In the genomic region with DNA sequence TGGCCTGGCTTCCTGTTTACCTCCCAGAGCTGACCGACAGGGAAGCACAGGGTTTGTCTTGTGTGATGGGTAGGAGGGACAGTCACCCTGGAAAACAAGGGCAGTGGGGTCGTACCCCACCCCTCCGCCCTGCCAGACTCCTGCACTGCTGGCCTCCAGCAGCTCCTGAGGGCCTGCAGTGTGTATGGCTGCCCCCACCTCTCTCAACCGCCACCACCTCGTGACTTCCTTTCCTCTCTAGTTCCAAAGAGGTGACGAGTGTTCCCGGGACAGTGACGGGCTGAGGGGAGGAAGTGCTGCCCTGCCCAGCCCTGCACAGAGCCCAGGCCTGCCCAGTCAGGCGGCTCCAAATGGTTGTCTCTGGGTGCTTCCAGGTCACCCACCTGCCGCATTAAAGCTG, we compare ENCODE assay signal across 9 mouse cellular contexts. TPM values are rescaled to one million over a fixed set of nuclear protein-coding genes. Genes with fewer than 3 reads are reported as not detected.
A peak's percentile ranks its signal among the peaks of the same experiment; 100 is the strongest.
DNase-seq lines count a peak whose midpoint lies in the region; ATAC-seq and TF ChIP-seq lines count a peak whose summit lies in the region.
"Had no signal": no experiment of that assay in that cellular context is flagged by ENCODE, and none has a peak within 500 bp of the region (broad histone marks: within the 10 kb centered on the region; RNA-seq: fewer than 3 reads in every experiment).

No protein-coding gene starts in this region.

- no peak overlapping the region for H3K4me2 ChIP-seq in limb, embryonic 14.5 days (replicated peaks; ENCODE audit: low read depth, low read length, severe bottlenecking)
- H3K4me2 ChIP-seq in neural tube, embryonic 13.5 days, result no peak overlapping the region
- H3K4me2 ChIP-seq: embryonic facial prominence, embryonic 12.5 days had no signal

- no peak overlapping the region for H3K4me3 ChIP-seq in limb, embryonic 14.5 days (replicated peaks; ENCODE audit: low read length)
- H3K4me3 ChIP-seq in neural tube, embryonic 13.5 days, result no peak overlapping the region
- H3K4me3 ChIP-seq: embryonic facial prominence, embryonic 12.5 days had no signal

- intact Hi-C loops in heart, postnatal 36 days (cut with DNase I), result no loop called here

- DNase-seq in adrenal gland, postnatal 14 days, result peak; percentile 66
- DNase-seq in heart, postnatal 36 days, result peak; percentile 62 to 72
- DNase-seq in limb, embryonic 14.5 days (ENCODE audit: low spot score), result no peak
- no peak for DNase-seq in retina, postnatal 1 day
- DNase-seq in layer of hippocampus, adult 8-10 months (ENCODE audit: low spot score in 2 of 2), result no peak
- no peak for DNase-seq in cerebellum, adult 11 months

- TF ChIP-seq POLR2A in limb, embryonic 14.5 days (IDR thresholded peaks at IDR 0.05; ENCODE audit: borderline replicate concordance, extremely low read depth, insufficient read depth, insufficient read length), result no peak

- H3K9me3 ChIP-seq in limb, embryonic 14.5 days (ENCODE audit: control insufficient read depth, low read length), result no peaks in the 10 kb centered on the region
- H3K9me3 ChIP-seq in neural tube, embryonic 13.5 days, result no peaks in the 10 kb centered on the region
- H3K9me3 ChIP-seq: embryonic facial prominence, embryonic 12.5 days had no signal

- 45% methylated on average over 10 of the region's 10 CpGs for WGBS in limb, embryonic 14.5 days
- WGBS in neural tube, embryonic 13.5 days, result 69% methylated on average over 10 of the region's 10 CpGs

- H3K27ac ChIP-seq in limb, embryonic 14.5 days (replicated peaks; ENCODE audit: low read depth, low read length), result 0 out of 2 replicates have a peak overlapping the region, but pooled peaks have one; percentile 38
- 0 out of 2 replicates have a peak overlapping the region, but pooled peaks have one; percentile 56 for H3K27ac ChIP-seq in neural tube, embryonic 13.5 days (replicated peaks)
- H3K27ac ChIP-seq: embryonic facial prominence, embryonic 12.5 days had no signal

- peaks cover 14% of the 10 kb centered on the region for H3K4me1 ChIP-seq in limb, embryonic 14.5 days (ENCODE audit: control insufficient read depth, insufficient read depth, low read length)
- H3K4me1 ChIP-seq in neural tube, embryonic 13.5 days (replicated peaks), result peaks cover 62% of the 10 kb centered on the region

- H3K27me3 ChIP-seq in limb, embryonic 14.5 days (ENCODE audit: control insufficient read depth, insufficient read depth, low read length), result no peaks in the 10 kb centered on the region
- no peaks in the 10 kb centered on the region for H3K27me3 ChIP-seq in neural tube, embryonic 13.5 days
- H3K27me3 ChIP-seq: embryonic facial prominence, embryonic 12.5 days had no signal

- H3K36me3 ChIP-seq in limb, embryonic 14.5 days (ENCODE audit: control insufficient read depth, insufficient read depth, low read length), result 0 out of 2 replicates have a peak, but pooled peaks cover 3% of the 10 kb centered on the region
- H3K36me3 ChIP-seq in neural tube, embryonic 13.5 days, result 0 out of 2 replicates have a peak, but pooled peaks cover 2% of the 10 kb centered on the region

- no peak overlapping the region for H3K9ac ChIP-seq in limb, embryonic 14.5 days (ENCODE audit: low read depth, low read length, severe bottlenecking)
- H3K9ac ChIP-seq in neural tube, embryonic 13.5 days, result no peak overlapping the region
- H3K9ac ChIP-seq: embryonic facial prominence, embryonic 12.5 days had no signal

- ATAC-seq in CD4-positive, CD25-positive, alpha-beta regulatory T cell, adult 4 months, result peak; percentile 65
- no peak for ATAC-seq in limb, embryonic 14.5 days (ENCODE audit: low FRiP score, low read depth)
- ATAC-seq in neural tube, embryonic 13.5 days (ENCODE audit: low read depth), result no peak

RNA-seq across cellular contexts. Expression of gene Pip5k1c, which starts 5.1 kb away (rescaled TPM):
- 10 to 100 TPM; 14.6 to 15.1 TPM for polyA plus RNA-seq in CD4-positive, CD25-positive, alpha-beta regulatory T cell, adult 4 months (2017; shearing (Covaris generic))
- 38.7 and 46.9 TPM in 2 replicates for total RNA-seq in adrenal gland, postnatal 14 days (2021)
- total RNA-seq in heart, postnatal 36 days (2021), result 10 to 100 TPM; 31.5 to 33.3 TPM
- polyA plus RNA-seq in limb, embryonic 14.5 days (2012; rRNA removed), result 70.4 and 93.4 TPM in 2 replicates
- polyA plus RNA-seq in limb, embryonic 14.5 days (2014; fragmentation: Nextera tagmentation; extraction: Ambion mirVana), result 53.0 and 60.4 TPM in 2 replicates
- 99.3 and 102 TPM in 2 replicates for polyA plus RNA-seq in neural tube, embryonic 13.5 days (2015; fragmentation: Nextera tagmentation; extraction: Ambion mirVana)
- 100 to 1,000 TPM; 267 to 303 (median 296) TPM for total RNA-seq in layer of hippocampus, adult 8-10 months (2022)

RNA-seq across cellular contexts. Expression of gene Tjp3, which starts 6.5 kb away (rescaled TPM):
- polyA plus RNA-seq in CD4-positive, CD25-positive, alpha-beta regulatory T cell, adult 4 months (2017; shearing (Covaris generic)), result 1 to 10 TPM; 2.4 to 2.6 TPM
- 0.90 and 1.6 TPM in 2 replicates for total RNA-seq in adrenal gland, postnatal 14 days (2021)
- total RNA-seq in heart, postnatal 36 days (2021), result under 1 TPM in 1 of 2 experiments, not detected in 1; 0.19 TPM
- 2.8 and 3.5 TPM in 2 replicates for polyA plus RNA-seq in limb, embryonic 14.5 days (2012; rRNA removed)
- 5.2 and 6.4 TPM in 2 replicates for polyA plus RNA-seq in limb, embryonic 14.5 days (2014; fragmentation: Nextera tagmentation; extraction: Ambion mirVana)
- 2.3 and 3.3 TPM in 2 replicates for polyA plus RNA-seq in neural tube, embryonic 13.5 days (2015; fragmentation: Nextera tagmentation; extraction: Ambion mirVana)
- total RNA-seq in layer of hippocampus, adult 8-10 months (2022), result 1 to 10 TPM in 2 of 4 experiments, under 1 TPM in 2; 0.73 to 1.2 (median 0.90) TPM

RNA-seq across cellular contexts. Expression of gene Cactin, which starts 23.1 kb away (rescaled TPM):
- 1 to 10 TPM; 4.2 to 4.7 TPM for polyA plus RNA-seq in CD4-positive, CD25-positive, alpha-beta regulatory T cell, adult 4 months (2017; shearing (Covaris generic))
- total RNA-seq in adrenal gland, postnatal 14 days (2021), result 33.1 and 40.7 TPM in 2 replicates
- 10 to 100 TPM; 13.2 to 17.4 TPM for total RNA-seq in heart, postnatal 36 days (2021)
- 46.5 and 50.0 TPM in 2 replicates for polyA plus RNA-seq in limb, embryonic 14.5 days (2012; rRNA removed)
- polyA plus RNA-seq in limb, embryonic 14.5 days (2014; fragmentation: Nextera tagmentation; extraction: Ambion mirVana), result 25.3 and 33.9 TPM in 2 replicates
- 32.5 and 42.5 TPM in 2 replicates for polyA plus RNA-seq in neural tube, embryonic 13.5 days (2015; fragmentation: Nextera tagmentation; extraction: Ambion mirVana)
- 10 to 100 TPM; 28.2 to 31.3 (median 30.2) TPM for total RNA-seq in layer of hippocampus, adult 8-10 months (2022)

RNA-seq across cellular contexts. Expression of gene Tbxa2r, which starts 30.7 kb away (rescaled TPM):
- 10 to 100 TPM; 19.3 to 22.0 TPM for polyA plus RNA-seq in CD4-positive, CD25-positive, alpha-beta regulatory T cell, adult 4 months (2017; shearing (Covaris generic))
- total RNA-seq in adrenal gland, postnatal 14 days (2021), result 38.6 and 47.0 TPM in 2 replicates
- 1 to 10 TPM; 5.0 to 5.4 TPM for total RNA-seq in heart, postnatal 36 days (2021)
- polyA plus RNA-seq in limb, embryonic 14.5 days (2012; rRNA removed), result 9.2 and 13.7 TPM in 2 replicates
- 8.5 and 10.8 TPM in 2 replicates for polyA plus RNA-seq in limb, embryonic 14.5 days (2014; fragmentation: Nextera tagmentation; extraction: Ambion mirVana)
- 4.5 and 4.8 TPM in 2 replicates for polyA plus RNA-seq in neural tube, embryonic 13.5 days (2015; fragmentation: Nextera tagmentation; extraction: Ambion mirVana)
- 1 to 10 TPM; 1.1 to 1.4 (median 1.4) TPM for total RNA-seq in layer of hippocampus, adult 8-10 months (2022)

RNA-seq across cellular contexts. Expression of gene Apba3, which starts 31.1 kb away (rescaled TPM):
- polyA plus RNA-seq in CD4-positive, CD25-positive, alpha-beta regulatory T cell, adult 4 months (2017; shearing (Covaris generic)), result 10 to 100 TPM; 12.5 to 14.8 TPM
- total RNA-seq in adrenal gland, postnatal 14 days (2021), result 95.0 and 100 TPM in 2 replicates
- total RNA-seq in heart, postnatal 36 days (2021), result 100 to 1,000 TPM; 102 to 108 TPM
- 77.9 and 102 TPM in 2 replicates for polyA plus RNA-seq in limb, embryonic 14.5 days (2012; rRNA removed)
- 58.2 and 59.2 TPM in 2 replicates for polyA plus RNA-seq in limb, embryonic 14.5 days (2014; fragmentation: Nextera tagmentation; extraction: Ambion mirVana)
- 33.7 and 36.1 TPM in 2 replicates for polyA plus RNA-seq in neural tube, embryonic 13.5 days (2015; fragmentation: Nextera tagmentation; extraction: Ambion mirVana)
- total RNA-seq in layer of hippocampus, adult 8-10 months (2022), result 10 to 100 TPM; 32.0 to 45.0 (median 39.1) TPM

Comparison
In these comparisons a context has a peak if more than half of its experiments do, and no peak if none do; other contexts are left out.
1. DNase-seq: peak in adrenal gland, postnatal 14 days (single experiment) and heart, postnatal 36 days (2 of 2); none in limb, embryonic 14.5 days (single experiment), retina, postnatal 1 day (single experiment), layer of hippocampus, adult 8-10 months (0 of 2) and cerebellum, adult 11 months (single experiment).